ENCODE assay signal across 7 mouse cellular contexts in the genomic region with DNA sequence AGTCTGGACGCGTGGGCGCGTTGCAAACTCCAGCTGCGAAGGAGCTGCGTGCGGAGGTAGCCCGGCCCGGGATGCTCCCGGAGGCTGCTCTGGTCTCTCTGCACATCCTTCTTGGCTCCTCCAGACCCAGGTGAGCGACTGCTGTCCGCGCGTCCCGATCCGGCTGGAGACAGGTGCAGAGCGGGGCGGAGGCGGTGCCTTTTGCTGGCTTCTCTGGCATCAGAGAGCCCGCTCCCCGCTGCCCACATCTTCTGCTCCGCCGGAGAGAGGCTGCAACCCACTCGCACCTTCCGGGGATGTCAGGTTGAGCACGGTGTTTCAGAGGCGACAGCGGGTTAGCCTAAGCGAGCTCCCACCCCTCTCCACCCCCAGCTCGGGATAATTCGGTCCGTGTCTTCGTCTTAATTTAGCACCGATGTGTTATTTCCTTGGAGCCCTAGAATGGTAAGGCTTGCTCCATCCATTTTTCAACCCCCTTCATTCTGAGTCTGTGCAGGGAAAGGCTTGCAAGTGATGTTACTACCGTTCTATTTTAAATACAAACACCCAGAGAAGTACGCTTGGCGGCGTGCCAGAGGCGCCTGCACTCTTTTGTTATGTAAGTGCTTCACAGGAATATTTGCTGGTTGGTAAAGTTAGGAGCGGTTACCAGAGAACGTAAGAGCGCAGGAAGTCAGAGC. TPM values are rescaled to one million over a fixed set of nuclear protein-coding genes. Genes with fewer than 3 reads are reported as not detected.
DNase-seq lines count a peak whose midpoint lies in the region; ATAC-seq lines count a peak whose summit lies in the region.

No protein-coding gene starts in this region.

- no peak overlapping the region for H3K27ac ChIP-seq in intestine, embryonic 15.5 days
- no peak overlapping the region for H3K27ac ChIP-seq in stomach, embryonic 15.5 days

- H3K27me3 ChIP-seq in intestine, embryonic 15.5 days (replicated peaks) = peaks cover 19% of the 10 kb centered on the region
- H3K27me3 ChIP-seq in stomach, embryonic 15.5 days (replicated peaks) = peaks cover 25% of the 10 kb centered on the region

- peaks cover 9% of the 10 kb centered on the region for H3K4me1 ChIP-seq in intestine, embryonic 15.5 days (replicated peaks)
- peaks cover 27% of the 10 kb centered on the region; the same call in 1 of the 2 replicates for H3K4me1 ChIP-seq in stomach, embryonic 15.5 days

- H3K4me3 ChIP-seq in intestine, embryonic 15.5 days (replicated peaks) = peak overlapping the region; percentile 49
- peak overlapping the region; percentile 54 for H3K4me3 ChIP-seq in stomach, embryonic 15.5 days (replicated peaks)

- H3K9me3 ChIP-seq in intestine, embryonic 15.5 days = no peaks in the 10 kb centered on the region
- no peaks in the 10 kb centered on the region for H3K9me3 ChIP-seq in stomach, embryonic 15.5 days

- ATAC-seq in intestine, embryonic 15.5 days = peak; percentile 78
- ATAC-seq in stomach, embryonic 15.5 days (ENCODE audit: insufficient read depth, low FRiP score, low read depth) = peak; percentile 24; the same call in 1 of the 2 replicates

- H3K4me2 ChIP-seq in intestine, embryonic 15.5 days (replicated peaks) = peak overlapping the region; percentile 94
- peak overlapping the region; percentile 99 for H3K4me2 ChIP-seq in stomach, embryonic 15.5 days

- DNase-seq in adrenal gland, postnatal 14 days = peak; percentile 27
- peak; percentile 87 for DNase-seq in cerebellum, adult 9-11 months
- DNase-seq in gastrocnemius, postnatal 10 days = peak; percentile 33
- peak; percentile 89 to 95 for DNase-seq in left cerebral cortex, adult 8-10 months (ENCODE audit: low spot score in 2 of 2)
- DNase-seq in lung, postnatal 25 days (ENCODE audit: low spot score) = peak; percentile 63

- no peaks in the 10 kb centered on the region for H3K36me3 ChIP-seq in intestine, embryonic 15.5 days
- H3K36me3 ChIP-seq in stomach, embryonic 15.5 days = no peaks in the 10 kb centered on the region

- 0 out of 2 replicates have a peak overlapping the region, but pooled peaks have one; percentile 17 for H3K9ac ChIP-seq in intestine, embryonic 15.5 days
- no peak overlapping the region for H3K9ac ChIP-seq in stomach, embryonic 15.5 days

- WGBS in intestine, embryonic 15.5 days = under 1% methylated on average over 42 of the region's 42 CpGs
- WGBS in stomach, embryonic 15.5 days = under 1% methylated on average over 42 of the region's 42 CpGs

RNA-seq across cellular contexts. Expression of a gene that starts 0.6 kb away (rescaled TPM):
- 2.4 and 3.5 TPM in 2 replicates for total RNA-seq in adrenal gland, postnatal 14 days (2021)
- under 1 TPM; 0.49 to 0.77 TPM for total RNA-seq in gastrocnemius, postnatal 10 days (2021)
- polyA plus RNA-seq in intestine, embryonic 15.5 days (2015; fragmentation: Nextera tagmentation; extraction: Ambion mirVana) = 21.9 and 26.0 TPM in 2 replicates
- total RNA-seq in left cerebral cortex, adult 8-10 months (2022) = 10 to 100 TPM; 36.6 to 43.1 (median 39.3) TPM
- 15.5 and 15.6 TPM in 2 replicates for polyA plus RNA-seq in stomach, embryonic 15.5 days (2015; fragmentation: Nextera tagmentation; extraction: Ambion mirVana)

Comparison
In these comparisons a context has a peak if more than half of its experiments do, and no peak if none do; other contexts are left out.
1. DNase-seq: peak in every context shown above with its lines; median percentile 92 in left cerebral cortex, adult 8-10 months; 87 in cerebellum, adult 9-11 months; 63 in lung, postnatal 25 days; 33 in gastrocnemius, postnatal 10 days; 27 in adrenal gland, postnatal 14 days.